Mouse (Mus musculus): ENCODE measurements at regions not wholly inside any gene's neighbourhood (a gene's known extent, or its start where the extent isn't known, plus 50 kb on each side); places are given as distances from the start of the nearest gene placed in this dataset.

- DNase-seq (ENCODE audit: low read depth), result peak; percentile 81
Observed at GRCm38 (mm10) chr12:99096930-99097617, 176.7 kb downstream of the Ttc8 start.

- DNase-seq (ENCODE audit: low read depth), result no peak
Observed at GRCm38 (mm10) chr12:99097618-99098066, 177.3 kb downstream of the Ttc8 start.

- no peak for DNase-seq (ENCODE audit: low read depth)
Observed at GRCm38 (mm10) chr12:99099881-99100280, 179.5 kb downstream of the Ttc8 start.

GRCm38 (mm10) chr12:99108616-99109015, 188.2 kb downstream of the Ttc8 start:
- DNase-seq (ENCODE audit: low read depth), result no peak

- no peak for DNase-seq (ENCODE audit: low read depth)
Observed at GRCm38 (mm10) chr12:99113781-99114180, 193.4 kb downstream of the Ttc8 start.

GRCm38 (mm10) chr12:99116491-99116890, 196.1 kb downstream of the Ttc8 start:
- DNase-seq (ENCODE audit: low read depth), result no peak

GRCm38 (mm10) chr12:99118381-99119115, 198.2 kb downstream of the Ttc8 start:
- DNase-seq (ENCODE audit: low read depth), result no peak

- DNase-seq (ENCODE audit: low read depth), result no peak
Observed at GRCm38 (mm10) chr12:99119966-99120365, 199.6 kb downstream of the Ttc8 start.

GRCm38 (mm10) chr12:99123611-99124495, 203.5 kb downstream of the Ttc8 start:
- no peak for DNase-seq (ENCODE audit: low read depth)

- no peak for DNase-seq (ENCODE audit: low read depth)
Observed at GRCm38 (mm10) chr12:99126129-99126528, 205.8 kb downstream of the Ttc8 start.

Measured in induced T-regulatory cell, adult 2 months (primary cell).